Mouse (Mus musculus) liver, embryonic 14 days (tissue): ENCODE measurements around the gene Fkbpl. TPM values are rescaled to one million over a fixed set of nuclear protein-coding genes. Genes with fewer than 3 reads are reported as not detected.

Source experiments
- polyA plus RNA-seq: library from polyadenylated mRNA; depleted of rRNA; stranded (reverse); fragments of >200 nt; gene quantifications from 2 replicates; pipeline ENCODE4 v1.2.3, GENCODE M21; 2012; rRNA removed

Gene Fkbpl
- polyA plus RNA-seq = 1.6 and 1.7 TPM in 2 replicates

GRCm38 (mm10) chr17:34644608-34645007, at the start of gene Fkbpl:
Gene Fkbpl (plus strand): TSS chr17:34644764.

GRCm38 (mm10) chr17:34597566-34598095, 46.9 kb upstream of the Fkbpl start, which contains the start of gene Ager:
Gene Ager (plus strand): TSS chr17:34597862.

GRCm38 (mm10) chr17:34603375-34604060, 41.0 kb upstream of the Fkbpl start, which contains the start of gene Rnf5:
Gene Rnf5 (minus strand): TSS chr17:34603690.

GRCm38 (mm10) chr17:34604061-34604508, 40.5 kb upstream of the Fkbpl start, which contains the start of gene Agpat1:
Gene Agpat1 (plus strand): TSS chr17:34604262.

GRCm38 (mm10) chr17:34615871-34616270, 28.7 kb upstream of the Fkbpl start, which contains the start of gene Egfl8:
Gene Egfl8 (minus strand): TSS chr17:34615971.

DNA sequence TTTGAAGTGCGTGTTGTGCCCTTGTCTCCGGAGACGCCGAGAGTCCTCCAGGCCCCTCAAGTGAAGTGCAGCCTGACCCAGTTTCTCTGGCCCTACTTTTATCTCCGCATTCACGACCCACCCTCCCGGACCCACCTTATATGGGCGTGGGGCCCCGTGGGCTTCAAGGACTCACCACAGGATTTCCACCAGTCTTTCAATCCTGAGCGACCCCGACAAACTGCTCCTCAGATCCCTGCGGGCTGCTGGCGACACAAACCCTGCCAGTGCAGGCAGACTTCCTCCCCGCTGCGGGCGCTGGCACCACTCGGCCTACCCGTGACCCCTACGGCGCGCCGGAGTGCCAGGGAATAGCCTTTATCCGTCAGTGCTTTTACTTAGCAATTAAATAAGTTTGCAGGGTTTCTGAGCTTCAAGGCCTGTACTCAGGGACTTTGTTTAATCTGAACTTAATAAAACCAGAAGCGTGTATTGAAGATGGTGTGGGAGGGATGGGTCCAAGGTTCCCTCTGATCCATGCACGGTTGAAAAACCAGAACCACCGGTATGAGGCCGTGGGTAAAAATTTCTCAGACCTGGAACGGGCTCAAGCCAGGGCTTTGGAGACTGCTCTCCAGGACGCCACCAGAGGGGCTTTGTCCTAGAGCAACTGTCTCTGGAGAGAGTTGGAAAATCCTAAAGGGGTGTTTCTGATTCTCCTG, 16.5 kb upstream of the Fkbpl start, which contains the start of gene Ppt2:
TSS of gene Ppt2 (minus strand) at position 568 of the 701 bp plus-strand sequence.

GRCm38 (mm10) chr17:34629221-34629751, 15.3 kb upstream of the Fkbpl start, which contains the start of gene Prrt1:
Gene Prrt1 (plus strand): TSS chr17:34629533.

DNA sequence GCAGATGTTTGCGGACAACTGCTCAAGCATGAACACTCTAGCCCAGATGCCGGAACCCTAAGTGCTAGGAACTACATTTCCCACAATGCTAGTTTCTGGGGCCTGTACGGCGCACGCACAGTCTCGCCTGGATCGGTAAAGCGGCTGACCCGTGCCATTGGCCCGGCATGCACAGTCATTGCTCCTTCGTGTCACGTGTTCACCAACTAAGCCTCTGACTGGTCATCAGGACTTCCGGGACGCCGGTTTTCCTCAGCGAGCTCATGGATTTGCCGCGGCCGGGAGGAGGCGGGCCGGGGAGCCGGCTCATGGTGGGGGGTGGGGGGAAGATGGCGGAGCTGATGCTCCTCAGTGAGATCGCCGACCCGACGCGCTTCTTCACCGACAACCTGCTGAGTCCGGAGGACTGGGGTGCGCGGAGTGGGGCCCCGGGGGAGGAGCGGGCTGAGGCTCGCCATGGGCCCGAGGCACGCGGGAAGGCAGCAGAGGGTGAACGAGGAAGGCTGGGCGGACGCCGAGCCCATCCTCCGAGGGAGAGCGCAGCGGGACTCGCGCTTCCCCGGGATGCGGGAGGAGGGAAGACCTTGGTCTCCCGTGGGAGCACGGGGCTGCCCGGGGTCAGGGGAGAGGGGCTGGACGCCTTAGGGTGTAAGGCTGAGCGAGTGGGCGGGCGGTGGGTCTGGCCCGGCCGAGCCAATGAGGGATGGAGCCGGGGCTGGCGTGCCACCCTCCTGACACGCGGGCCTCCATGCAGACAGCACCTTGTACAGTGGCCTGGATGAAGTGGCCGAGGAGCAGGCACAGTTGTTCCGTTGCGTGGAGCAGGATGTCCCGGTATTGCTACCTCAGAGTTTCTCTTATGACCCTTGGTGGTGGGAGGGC, 2.6 kb downstream of the Fkbpl start, which contains the start of gene Atf6b:
TSS of gene Atf6b (plus strand) at position 241 of the 882 bp plus-strand sequence.

DNA sequence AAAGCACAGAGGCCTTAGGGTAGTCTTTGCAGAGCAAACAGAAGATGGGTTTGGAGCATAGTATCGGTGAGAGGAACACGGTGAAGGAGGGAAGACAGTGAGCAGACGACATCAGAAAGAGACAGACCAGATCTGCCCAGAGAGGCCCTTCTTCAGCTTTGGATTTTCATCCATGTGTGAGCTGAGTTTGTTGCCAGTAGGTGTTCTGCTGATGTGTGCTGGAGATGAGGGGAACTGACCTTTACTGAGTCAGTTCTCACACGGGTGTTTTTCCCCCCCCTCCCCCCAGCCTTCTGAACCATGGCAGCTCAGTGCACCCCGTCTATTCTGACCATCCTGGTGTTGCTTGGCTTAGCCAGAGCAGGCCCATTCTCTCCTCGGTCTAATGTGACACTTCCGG, 25.7 kb downstream of the Fkbpl start, which contains the start of gene Tnxb:
TSS of gene Tnxb (plus strand) at position 301 of the 400 bp plus-strand sequence.

Other genes with a start within 250 kb of the Fkbpl start
- 0.15 and 0.23 TPM in 2 replicates for gene BC051142, start 245.9 kb upstream of the Fkbpl start, polyA plus RNA-seq
- not detected in 2 replicates for gene Btnl4, start 167.4 kb upstream of the Fkbpl start, polyA plus RNA-seq
- not detected in 2 replicates for gene Btnl6, start 127.4 kb upstream of the Fkbpl start, polyA plus RNA-seq
- 0.58 and 0.70 TPM in 2 replicates for gene Notch4, start 80.5 kb upstream of the Fkbpl start, polyA plus RNA-seq
- 3.5 and 4.0 TPM in 2 replicates for gene Gpsm3, start 55.0 kb upstream of the Fkbpl start, polyA plus RNA-seq
- gene Pbx2, start 53.5 kb upstream of the Fkbpl start, polyA plus RNA-seq = 21.8 and 22.1 TPM in 2 replicates
- 1.3 and 1.4 TPM in 2 replicates for gene Ager, start 46.9 kb upstream of the Fkbpl start, polyA plus RNA-seq
- 49.5 and 53.6 TPM in 2 replicates for gene Rnf5, start 41.1 kb upstream of the Fkbpl start, polyA plus RNA-seq
- gene Agpat1, start 40.5 kb upstream of the Fkbpl start, polyA plus RNA-seq = 29.1 and 33.0 TPM in 2 replicates
- 0.37 and 0.54 TPM in 2 replicates for gene Egfl8, start 28.8 kb upstream of the Fkbpl start, polyA plus RNA-seq
- gene Ppt2, start 16.3 kb upstream of the Fkbpl start, polyA plus RNA-seq = 8.7 and 11.0 TPM in 2 replicates
- 0.02 and 0.03 TPM in 2 replicates for gene Prrt1, start 15.2 kb upstream of the Fkbpl start, polyA plus RNA-seq
- 13.3 and 14.6 TPM in 2 replicates for gene Atf6b, start 2.4 kb downstream of the Fkbpl start, polyA plus RNA-seq
- 0.14 and 0.15 TPM in 2 replicates for gene Tnxb, start 25.8 kb downstream of the Fkbpl start, polyA plus RNA-seq
- gene C4b, start 99.1 kb downstream of the Fkbpl start, polyA plus RNA-seq = 2.5 and 3.3 TPM in 2 replicates
- gene Cyp21a1, start 159.8 kb downstream of the Fkbpl start, polyA plus RNA-seq = 0.03 TPM in 1 of 2 replicates, not detected in the other
- gene Stk19, start 192.2 kb downstream of the Fkbpl start, polyA plus RNA-seq = 15.6 and 17.8 TPM in 2 replicates
- gene Dxo, start 192.3 kb downstream of the Fkbpl start, polyA plus RNA-seq = 22.0 and 28.0 TPM in 2 replicates
- gene Skiv2l, start 205.4 kb downstream of the Fkbpl start, polyA plus RNA-seq = 19.0 and 22.2 TPM in 2 replicates
- gene Nelfe, start 205.6 kb downstream of the Fkbpl start, polyA plus RNA-seq = 43.8 and 44.0 TPM in 2 replicates
- gene Cfb, start 217.8 kb downstream of the Fkbpl start, polyA plus RNA-seq = 157 and 169 TPM in 2 replicates
- 5.7 and 6.1 TPM in 2 replicates for gene Zbtb12, start 234.7 kb downstream of the Fkbpl start, polyA plus RNA-seq
- not detected in 2 replicates for gene Gm20547, start 237.3 kb downstream of the Fkbpl start, polyA plus RNA-seq